Mouse (Mus musculus): ENCODE measurements at regions not wholly inside any gene's neighbourhood (a gene's known extent, or its start where the extent isn't known, plus 50 kb on each side); places are given as distances from the start of the nearest gene placed in this dataset.

- H3K36me3 ChIP-seq = no peaks in the 10 kb centered on the region
- 92% methylated on average over 12 of the region's 12 CpGs for WGBS
- H3K27ac ChIP-seq = no peak overlapping the region
- H3K27me3 ChIP-seq = no peaks in the 10 kb centered on the region
- H3K9ac ChIP-seq = no peak overlapping the region
- ATAC-seq (ENCODE audit: low FRiP score) = no peak
- no peaks in the 10 kb centered on the region for H3K4me1 ChIP-seq (replicated peaks)
- H3K9me3 ChIP-seq = no peaks in the 10 kb centered on the region
- no peak overlapping the region for H3K4me2 ChIP-seq
- no peak overlapping the region for H3K4me3 ChIP-seq
Measured at GRCm38 (mm10) chr6:109125447-109125846, 297.0 kb downstream of the Edem1 start.

GRCm38 (mm10) chr6:109127203-109127602 is 298.8 kb downstream of the Edem1 start:
- no peak for ATAC-seq (ENCODE audit: low FRiP score)
- Histone ChIP-seq H3K36me3 (no peaks in the 10 kb centered on the region), H3K4me2 (no peak overlapping the region), H3K9me3 (no peaks in the 10 kb centered on the region), H3K4me1 (replicated peaks) (no peaks in the 10 kb centered on the region), H3K27ac (no peak overlapping the region), H3K27me3 (no peaks in the 10 kb centered on the region), H3K4me3 (no peak overlapping the region), H3K9ac (no peak overlapping the region)
- 78% methylated on average over 1 of the region's 1 CpGs for WGBS

- Histone ChIP-seq H3K27ac (no peak overlapping the region), H3K27me3 (no peaks in the 10 kb centered on the region), H3K4me2 (no peak overlapping the region), H3K9ac (no peak overlapping the region), H3K4me3 (no peak overlapping the region), H3K9me3 (no peaks in the 10 kb centered on the region), H3K36me3 (no peaks in the 10 kb centered on the region), H3K4me1 (replicated peaks) (peaks cover 13% of the 10 kb centered on the region)
- 80% methylated on average over 5 of the region's 5 CpGs for WGBS
- ATAC-seq (ENCODE audit: low FRiP score) = no peak
Measured at GRCm38 (mm10) chr6:109146111-109146510, 317.7 kb downstream of the Edem1 start.

GRCm38 (mm10) chr6:109149043-109149442 is 320.6 kb downstream of the Edem1 start:
- Histone ChIP-seq H3K36me3 (no peaks in the 10 kb centered on the region), H3K9me3 (no peaks in the 10 kb centered on the region), H3K4me1 (replicated peaks) (peaks cover 20% of the 10 kb centered on the region), H3K4me2 (no peak overlapping the region), H3K4me3 (no peak overlapping the region), H3K9ac (no peak overlapping the region), H3K27ac (no peak overlapping the region), H3K27me3 (no peaks in the 10 kb centered on the region)
- WGBS = 87% methylated on average over 8 of the region's 8 CpGs
- no peak for ATAC-seq (ENCODE audit: low FRiP score)

- H3K27ac ChIP-seq = peak overlapping the region; percentile 66
- peak overlapping the region; percentile 41 for H3K4me2 ChIP-seq
- H3K4me3 ChIP-seq = peak overlapping the region; percentile 21
- 0 out of 2 replicates have a peak overlapping the region, but pooled peaks have one; percentile 29 for H3K9ac ChIP-seq
- H3K9me3 ChIP-seq = no peaks in the 10 kb centered on the region
- no peaks in the 10 kb centered on the region for H3K36me3 ChIP-seq
- WGBS = 36% methylated on average over 22 of the region's 22 CpGs
- H3K4me1 ChIP-seq (replicated peaks) = peaks cover 20% of the 10 kb centered on the region
- ATAC-seq (ENCODE audit: low FRiP score) = peak; percentile 92
- H3K27me3 ChIP-seq = no peaks in the 10 kb centered on the region
Measured at GRCm38 (mm10) chr6:109150023-109150911, 321.8 kb downstream of the Edem1 start.

- no peak; the same call in 1 of the 2 replicates for ATAC-seq (ENCODE audit: low FRiP score)
- H3K36me3 ChIP-seq = no peaks in the 10 kb centered on the region
- H3K27ac ChIP-seq = peak overlapping the region; percentile 66
- H3K9me3 ChIP-seq = no peaks in the 10 kb centered on the region
- peaks cover 20% of the 10 kb centered on the region for H3K4me1 ChIP-seq (replicated peaks)
- 0 out of 2 replicates have a peak overlapping the region, but pooled peaks have one; percentile 15 for H3K4me2 ChIP-seq
- 0 out of 2 replicates have a peak overlapping the region, but pooled peaks have one; percentile 29 for H3K9ac ChIP-seq
- WGBS = 66% methylated on average over 9 of the region's 9 CpGs
- no peaks in the 10 kb centered on the region for H3K27me3 ChIP-seq
- no peak overlapping the region for H3K4me3 ChIP-seq
Measured at GRCm38 (mm10) chr6:109150912-109151256, 322.4 kb downstream of the Edem1 start.

- H3K9ac ChIP-seq = no peak overlapping the region
- no peak for ATAC-seq (ENCODE audit: low FRiP score)
- no peaks in the 10 kb centered on the region for H3K36me3 ChIP-seq
- H3K4me1 ChIP-seq (replicated peaks) = peaks cover 20% of the 10 kb centered on the region
- H3K27me3 ChIP-seq = no peaks in the 10 kb centered on the region
- no peaks in the 10 kb centered on the region for H3K9me3 ChIP-seq
- no peak overlapping the region for H3K4me2 ChIP-seq
- no peak overlapping the region for H3K27ac ChIP-seq
- WGBS = 44% methylated on average over 7 of the region's 7 CpGs
- no peak overlapping the region for H3K4me3 ChIP-seq
Measured at GRCm38 (mm10) chr6:109153624-109154023, 325.2 kb downstream of the Edem1 start.

- H3K36me3 ChIP-seq = no peaks in the 10 kb centered on the region
- no peak for ATAC-seq (ENCODE audit: low FRiP score)
- no peaks in the 10 kb centered on the region for H3K9me3 ChIP-seq
- H3K4me1 ChIP-seq (replicated peaks) = no peaks in the 10 kb centered on the region
- no peak overlapping the region for H3K4me2 ChIP-seq
- H3K27ac ChIP-seq = no peak overlapping the region
- WGBS = 93% methylated on average over 7 of the region's 7 CpGs
- H3K4me3 ChIP-seq = no peak overlapping the region
- no peak overlapping the region for H3K9ac ChIP-seq
- H3K27me3 ChIP-seq = no peaks in the 10 kb centered on the region
Measured at GRCm38 (mm10) chr6:109159561-109159960, 331.1 kb downstream of the Edem1 start.

GRCm38 (mm10) chr6:109167439-109167838 is 339.0 kb downstream of the Edem1 start:
- Histone ChIP-seq H3K27me3 (no peaks in the 10 kb centered on the region), H3K9ac (no peak overlapping the region), H3K36me3 (no peaks in the 10 kb centered on the region), H3K9me3 (no peaks in the 10 kb centered on the region), H3K4me3 (no peak overlapping the region), H3K4me2 (no peak overlapping the region), H3K4me1 (replicated peaks) (peaks cover 7% of the 10 kb centered on the region; the same call in 1 of the 2 replicates), H3K27ac (no peak overlapping the region)
- WGBS = 78% methylated on average over 5 of the region's 5 CpGs
- ATAC-seq (ENCODE audit: low FRiP score) = no peak

- 52% methylated on average over 6 of the region's 6 CpGs for WGBS
- H3K9ac ChIP-seq = no peak overlapping the region
- H3K27me3 ChIP-seq = no peaks in the 10 kb centered on the region
- H3K4me3 ChIP-seq = no peak overlapping the region
- peaks cover 7% of the 10 kb centered on the region; the same call in 1 of the 2 replicates for H3K4me1 ChIP-seq (replicated peaks)
- H3K9me3 ChIP-seq = no peaks in the 10 kb centered on the region
- no peaks in the 10 kb centered on the region for H3K36me3 ChIP-seq
- peak overlapping the region; percentile 13 for H3K27ac ChIP-seq
- H3K4me2 ChIP-seq = no peak overlapping the region
- ATAC-seq (ENCODE audit: low FRiP score) = peak; percentile 61
Measured at GRCm38 (mm10) chr6:109172104-109172850, 343.8 kb downstream of the Edem1 start.

- peaks cover 7% of the 10 kb centered on the region; the same call in 1 of the 2 replicates for H3K4me1 ChIP-seq (replicated peaks)
- no peak overlapping the region for H3K9ac ChIP-seq
- no peak overlapping the region for H3K4me2 ChIP-seq
- no peaks in the 10 kb centered on the region for H3K9me3 ChIP-seq
- no peaks in the 10 kb centered on the region for H3K36me3 ChIP-seq
- no peak overlapping the region for H3K4me3 ChIP-seq
- 67% methylated on average over 1 of the region's 1 CpGs for WGBS
- no peak for ATAC-seq (ENCODE audit: low FRiP score)
- no peak overlapping the region for H3K27ac ChIP-seq
- H3K27me3 ChIP-seq = no peaks in the 10 kb centered on the region
Measured at GRCm38 (mm10) chr6:109173015-109173414, 344.6 kb downstream of the Edem1 start.

- Histone ChIP-seq H3K4me3 (no peak overlapping the region), H3K9me3 (no peaks in the 10 kb centered on the region), H3K27ac (no peak overlapping the region), H3K27me3 (no peaks in the 10 kb centered on the region), H3K36me3 (no peaks in the 10 kb centered on the region), H3K4me2 (no peak overlapping the region), H3K4me1 (replicated peaks) (peaks cover 6% of the 10 kb centered on the region; the same call in 1 of the 2 replicates), H3K9ac (no peak overlapping the region)
- ATAC-seq (ENCODE audit: low FRiP score) = no peak
- 90% methylated on average over 3 of the region's 3 CpGs for WGBS
Measured at GRCm38 (mm10) chr6:109176876-109177275, 348.4 kb downstream of the Edem1 start.

Data from hindbrain, embryonic 13.5 days (tissue).